Mouse (Mus musculus) neural tube, embryonic 11.5 days (tissue): ENCODE data around the gene Rnf123. TPM values are rescaled to one million over a fixed set of nuclear protein-coding genes. Genes with fewer than 3 reads are reported as not detected.

Source experiments
- ATAC-seq: fragments of 200-750 bp; cut with Nextera tagmentation; 2 replicates; pipeline ENCODE4 v1.8.0; 2017; ENCODE audit warnings: moderate number of reproducible peaks, mild to moderate bottlenecking, moderate TSS enrichment, moderate library complexity; ENCODE audit not compliant: insufficient read depth, low FRiP score, low TSS enrichment
- DNase-seq: peaks from one replicate; pipeline ENCODE4 v3.0.0-alpha.2; 2015; ENCODE audit warnings: low spot score
- H3K27ac ChIP-seq: fragments of 300-500 bp; sonication (generic); 2 replicates; pipeline ENCODE4 v1.5.1; 2014; ENCODE audit warnings: low read depth, mild to moderate bottlenecking, low read length
- H3K27me3 ChIP-seq: fragments of 300-500 bp; sonication (generic); 2 replicates; pipeline ENCODE4 v1.6.1; 2014; ENCODE audit warnings: mild to moderate bottlenecking, low read length, mixed read lengths; ENCODE audit not compliant: control insufficient read depth, insufficient read depth
- H3K36me3 ChIP-seq: fragments of 300-500 bp; sonication (generic); 2 replicates; pipeline ENCODE4 v1.6.1; 2014; ENCODE audit warnings: mild to moderate bottlenecking, low read length, moderate library complexity, mixed read lengths; ENCODE audit not compliant: control insufficient read depth, insufficient read depth
- H3K4me1 ChIP-seq: fragments of 300-500 bp; sonication (generic); 2 replicates; pipeline ENCODE4 v1.6.1; 2014; ENCODE audit warnings: low read length, mixed read lengths; ENCODE audit not compliant: control insufficient read depth, insufficient read depth
- H3K4me2 ChIP-seq: fragments of 300-500 bp; sonication (generic); 2 replicates; pipeline ENCODE4 v1.6.1; 2014; ENCODE audit warnings: low read depth, mild to moderate bottlenecking, moderate library complexity
- H3K4me3 ChIP-seq: fragments of 300-500 bp; sonication (generic); 2 replicates; pipeline ENCODE4 v1.5.1; 2014; ENCODE audit warnings: low read depth, low read length
- H3K9ac ChIP-seq: fragments of 300-500 bp; sonication (generic); 2 replicates; pipeline ENCODE4 v1.6.1; 2014; ENCODE audit warnings: mild to moderate bottlenecking, low read length
- H3K9me3 ChIP-seq: fragments of 300-500 bp; sonication (generic); 2 replicates; pipeline ENCODE4 v1.6.1; 2016; ENCODE audit warnings: low read length; ENCODE audit not compliant: control insufficient read depth
- WGBS: fragments of 180-500 bp; shearing (Covaris S2); extraction: QIAGEN DNeasy Blood & Tissue Kit; methylation state at CpG from one replicate; pipeline ENCODE4 v1.1.7; 2014; 5-methylcytosine and 5-hydroxymethylcytosine counted together
- polyA plus RNA-seq: library from polyadenylated mRNA; unstranded; fragments of >200 nt; fragmentation: Nextera tagmentation; extraction: Ambion mirVana; gene quantifications from 2 replicates; pipeline ENCODE4 v1.2.1, GENCODE M21; 2014

Gene Rnf123
- polyA plus RNA-seq, 1 experiment from 2014 or later: 31.6 TPM

GRCm38 (mm10) chr9:108094998-108095411 lies 11.9 kb upstream of the Rnf123 start:
- peak; percentile 32 for DNase-seq
- peak overlapping the region; percentile 92 for H3K4me2 ChIP-seq
- peaks cover 10% of the 10 kb centered on the region for H3K4me1 ChIP-seq
- peak; percentile 14; the same call in 1 of the 2 replicates for ATAC-seq
- no peaks in the 10 kb centered on the region for H3K9me3 ChIP-seq
- WGBS: 0% methylated on average over 16 of the region's 16 CpGs
- H3K4me3 ChIP-seq: peak overlapping the region; percentile 76
- H3K9ac ChIP-seq: peak overlapping the region; percentile 74
- H3K27ac ChIP-seq: no peak overlapping the region
- H3K27me3 ChIP-seq: no peaks in the 10 kb centered on the region
- H3K36me3 ChIP-seq: peaks cover 8% of the 10 kb centered on the region

- H3K9ac ChIP-seq: peak within 1 kb of the TSS; percentile 74
- H3K4me3 ChIP-seq: peak within 1 kb of the TSS; percentile 76
- peaks cover 10% of the 10 kb centered on the region for H3K4me1 ChIP-seq
- H3K27ac ChIP-seq: no peak within 1 kb of the TSS
- under 1% methylated on average over 51 of the region's 52 CpGs for WGBS
- H3K9me3 ChIP-seq: no peaks in the 10 kb centered on the region
- no peaks in the 10 kb centered on the region for H3K27me3 ChIP-seq
- DNase-seq (peak; percentile 96), ATAC-seq (peak; percentile 92)
- peak within 1 kb of the TSS; percentile 92 for H3K4me2 ChIP-seq
- H3K36me3 ChIP-seq: peaks cover 9% of the 10 kb centered on the region
Measured at GRCm38 (mm10) chr9:108094184-108094941, 11.2 kb upstream of the Rnf123 start, which contains the start of gene Apeh. Apeh (minus strand) TSS chr9:108094606.

DNA sequence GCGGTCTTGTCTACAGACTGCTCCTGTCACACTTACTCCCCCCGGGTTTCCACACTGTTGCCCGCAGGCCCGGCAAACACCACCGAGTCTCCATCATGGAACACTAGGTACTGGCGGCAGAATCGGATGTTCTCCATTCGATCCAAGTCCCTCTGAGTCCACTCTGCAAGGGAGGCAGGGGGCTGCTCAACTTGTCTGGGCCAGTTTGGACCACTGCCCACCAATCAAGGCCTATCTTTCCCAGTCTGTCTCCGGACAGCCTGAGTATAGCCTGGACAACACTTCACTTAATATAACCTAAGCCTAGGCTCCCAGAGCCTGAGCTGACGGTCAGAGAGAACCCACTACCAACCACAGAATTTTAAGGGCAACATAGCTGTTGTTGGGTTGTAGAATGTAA lies 10.4 kb upstream of the Rnf123 start:
- Histone ChIP-seq H3K27me3 (no peaks in the 10 kb centered on the region), H3K9me3 (no peaks in the 10 kb centered on the region), H3K4me1 (peaks cover 10% of the 10 kb centered on the region), H3K9ac (peak overlapping the region; percentile 74), H3K36me3 (peaks cover 9% of the 10 kb centered on the region), H3K27ac (no peak overlapping the region), H3K4me3 (peak overlapping the region; percentile 76), H3K4me2 (peak overlapping the region; percentile 92)
- ATAC-seq (0 out of 2 replicates have a peak, but pooled peaks have one; percentile 4), DNase-seq (no peak)
- 79% methylated on average over 10 of the region's 10 CpGs for WGBS

GRCm38 (mm10) chr9:108090611-108091120 lies 7.5 kb upstream of the Rnf123 start:
- 96% methylated on average over 7 of the region's 7 CpGs for WGBS
- Histone ChIP-seq H3K36me3 (peaks cover 21% of the 10 kb centered on the region), H3K4me2 (no peak overlapping the region), H3K27ac (no peak overlapping the region), H3K4me3 (no peak overlapping the region), H3K27me3 (no peaks in the 10 kb centered on the region), H3K9ac (no peak overlapping the region), H3K9me3 (no peaks in the 10 kb centered on the region), H3K4me1 (peaks cover 10% of the 10 kb centered on the region)
- ATAC-seq (no peak), DNase-seq (no peak)

- no peak overlapping the region for H3K9ac ChIP-seq
- WGBS: 96% methylated on average over 4 of the region's 4 CpGs
- ATAC-seq: no peak
- no peak overlapping the region; the same call in 1 of the 2 replicates for H3K4me3 ChIP-seq
- no peaks in the 10 kb centered on the region for H3K9me3 ChIP-seq
- no peaks in the 10 kb centered on the region for H3K4me1 ChIP-seq
- no peak for DNase-seq
- peaks cover 19% of the 10 kb centered on the region for H3K36me3 ChIP-seq
- peaks cover 33% of the 10 kb centered on the region for H3K27me3 ChIP-seq
- no peak overlapping the region for H3K4me2 ChIP-seq
- no peak overlapping the region for H3K27ac ChIP-seq
Measured at GRCm38 (mm10) chr9:108085261-108085660, 2.1 kb upstream of the Rnf123 start.

GRCm38 (mm10) chr9:108083561-108083960 lies 415 bp upstream of the Rnf123 start:
- no peak overlapping the region for H3K9ac ChIP-seq
- WGBS: 85% methylated on average over 6 of the region's 6 CpGs
- peaks cover 16% of the 10 kb centered on the region for H3K36me3 ChIP-seq
- no peak for DNase-seq
- peaks cover 2% of the 10 kb centered on the region; the same call in 1 of the 2 replicates for H3K4me1 ChIP-seq
- H3K27me3 ChIP-seq: peaks cover 33% of the 10 kb centered on the region
- H3K4me2 ChIP-seq: no peak overlapping the region
- ATAC-seq: no peak
- H3K9me3 ChIP-seq: no peaks in the 10 kb centered on the region
- H3K4me3 ChIP-seq: no peak overlapping the region
- no peak overlapping the region for H3K27ac ChIP-seq

DNA sequence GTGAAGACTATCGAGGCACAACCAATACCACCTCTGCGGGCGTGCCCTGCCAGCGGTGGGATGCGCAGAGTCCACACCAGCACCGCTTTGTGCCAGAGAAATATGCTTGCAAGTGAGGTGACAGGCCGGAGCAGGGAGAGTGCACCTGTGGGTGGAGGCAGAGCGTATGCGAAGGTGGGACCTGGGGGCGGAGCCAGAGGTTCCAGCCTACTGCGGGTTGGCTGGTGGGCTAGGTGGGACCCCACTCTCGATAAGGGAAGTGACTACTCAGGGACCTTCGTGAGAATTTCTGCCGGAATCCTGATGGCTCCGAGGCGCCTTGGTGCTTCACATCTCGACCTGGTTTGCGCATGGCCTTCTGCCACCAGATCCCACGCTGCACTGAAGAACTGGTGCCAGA lies 597 bp downstream of the Rnf123 start:
- H3K27me3 ChIP-seq: peaks cover 33% of the 10 kb centered on the region
- no peak overlapping the region for H3K4me2 ChIP-seq
- DNase-seq (no peak), ATAC-seq (no peak)
- peaks cover 16% of the 10 kb centered on the region for H3K36me3 ChIP-seq
- H3K4me1 ChIP-seq: peaks cover 7% of the 10 kb centered on the region; the same call in 1 of the 2 replicates
- 5% methylated on average over 19 of the region's 19 CpGs for WGBS
- no peak overlapping the region for H3K4me3 ChIP-seq
- H3K9ac ChIP-seq: no peak overlapping the region
- no peaks in the 10 kb centered on the region for H3K9me3 ChIP-seq
- H3K27ac ChIP-seq: no peak overlapping the region

GRCm38 (mm10) chr9:108080168-108080567 lies 3.0 kb downstream of the Rnf123 start, which contains the start of gene Mst1:
Mst1 (plus strand) TSS chr9:108080436.
- 77% methylated on average over 5 of the region's 5 CpGs for WGBS
- H3K4me3 ChIP-seq: peak within 1 kb of the TSS; percentile 57
- no peak for ATAC-seq
- H3K27me3 ChIP-seq: peaks cover 33% of the 10 kb centered on the region
- peaks cover 7% of the 10 kb centered on the region; the same call in 1 of the 2 replicates for H3K4me1 ChIP-seq
- H3K9ac ChIP-seq: peak within 1 kb of the TSS; percentile 79
- no peaks in the 10 kb centered on the region for H3K36me3 ChIP-seq
- no peak within 1 kb of the TSS for H3K27ac ChIP-seq
- no peaks in the 10 kb centered on the region for H3K9me3 ChIP-seq
- peak within 1 kb of the TSS; percentile 81 for H3K4me2 ChIP-seq
- DNase-seq: no peak
